Mouse (Mus musculus): ENCODE results near the gene Tfap2e.

DNA sequence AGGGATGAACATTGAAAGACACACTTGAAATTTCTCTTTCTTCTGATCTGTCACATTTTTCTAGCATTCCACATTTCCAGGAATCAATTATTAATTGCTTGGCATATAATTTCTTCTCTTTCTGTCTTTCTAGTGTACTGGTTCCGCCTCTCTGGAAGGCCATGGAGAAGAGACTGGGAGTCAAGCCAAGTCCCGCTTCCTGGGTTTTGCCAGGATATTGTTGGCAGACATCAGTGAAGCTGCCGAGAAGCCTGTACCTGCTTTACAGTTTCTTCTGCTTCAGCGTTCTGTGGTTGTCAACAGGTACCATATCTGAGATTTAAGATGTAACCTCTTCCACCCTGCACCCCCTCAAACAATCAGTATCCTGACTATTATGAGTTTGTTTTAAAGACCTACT lies 20.7 kb upstream of the Tfap2e start:
- TF ChIP-seq CTCF (IDR thresholded peaks at IDR 0.05; ENCODE audit: control insufficient read depth, insufficient read depth, insufficient replicate concordance, low read depth, low read length) (no peak), POLR2A (IDR thresholded peaks at IDR 0.05; ENCODE audit: control insufficient read depth, low read depth, low read length) (no peak)
